Mouse (Mus musculus) olfactory bulb, adult 2 months (tissue): ENCODE data around the gene Prame. TPM values are rescaled to one million over a fixed set of nuclear protein-coding genes. Genes with fewer than 3 reads are reported as not detected.
"Not testable (repeated sequence)": the region's sequence is repeated elsewhere in the genome, so short reads cannot be mapped to it uniquely, and the experiment has no call there.

Source experiments
- H3K27ac ChIP-seq: fragments of 200-500 bp; 2 replicates; pipeline ENCODE4 v1.5.1; 2012; ENCODE audit warnings: low read depth, low read length; ENCODE audit not compliant: insufficient read depth
- H3K4me1 ChIP-seq: fragments of 200-500 bp; 2 replicates; pipeline ENCODE4 v1.6.1; 2012; ENCODE audit warnings: low read length; ENCODE audit not compliant: control insufficient read depth, insufficient read depth
- H3K4me3 ChIP-seq: fragments of 200-500 bp; 2 replicates; pipeline ENCODE4 v1.5.1; 2012; ENCODE audit warnings: mild to moderate bottlenecking, low read depth, low read length, moderate library complexity; ENCODE audit not compliant: insufficient read depth
- CTCF ChIP-seq: fragments of 200-500 bp; IDR thresholded peaks from 2 replicates; pipeline ENCODE4 v1.5.1; 2012; ENCODE audit warnings: low read depth, mild to moderate bottlenecking, low read length, moderate library complexity; ENCODE audit not compliant: insufficient read depth
- POLR2A ChIP-seq: fragments of 200-500 bp; IDR thresholded peaks from 2 replicates; pipeline ENCODE4 v1.6.1; 2012; ENCODE audit warnings: mild to moderate bottlenecking, low read depth, low read length, moderate library complexity; ENCODE audit not compliant: insufficient read depth
- WGBS: fragments of 180-500 bp; shearing (Covaris S2); methylation state at CpG from one replicate; pipeline ENCODE4 v1.1.7; 2018; 5-methylcytosine and 5-hydroxymethylcytosine counted together
- polyA plus RNA-seq: library from polyadenylated mRNA; stranded (reverse); fragments of >200 nt; gene quantifications from 2 replicates; pipeline ENCODE4 v1.2.4, GENCODE M21; 2012; ENCODE audit warnings: low replicate concordance; ENCODE audit not compliant: missing spikeins, insufficient read depth, insufficient read length

Gene Prame
- polyA plus RNA-seq: not detected in 2 replicates

DNA sequence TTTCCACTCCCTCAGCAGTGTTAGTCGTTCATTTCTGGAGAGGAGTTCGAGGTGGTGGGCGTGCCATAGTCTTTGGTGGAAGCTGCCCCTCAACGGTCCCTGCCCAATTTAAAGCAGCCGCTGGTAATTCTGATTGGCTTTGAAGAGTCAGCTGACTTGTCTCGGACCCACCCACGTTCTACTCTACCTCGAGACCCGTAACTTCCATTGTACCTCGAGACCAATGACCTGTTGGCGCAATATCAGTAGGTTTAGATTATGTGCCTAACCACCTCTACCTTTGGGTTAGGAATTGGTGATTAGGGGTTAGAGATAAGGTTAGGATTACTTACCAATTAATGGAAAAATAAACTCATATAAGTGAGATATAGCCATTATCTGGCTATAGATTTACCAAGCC lies at the start of gene Prame:
TSS of gene Prame (minus strand) at position 101 of the 400 bp plus-strand sequence.
- Histone ChIP-seq H3K4me1 (0 out of 2 replicates have a peak, but pooled peaks cover 2% of the 10 kb centered on the region), H3K27ac (no peak within 1 kb of the TSS), H3K4me3 (no peak within 1 kb of the TSS)
- TF ChIP-seq POLR2A (no peak), CTCF (no peak)
- 91% methylated on average over 11 of the region's 11 CpGs for WGBS

DNA sequence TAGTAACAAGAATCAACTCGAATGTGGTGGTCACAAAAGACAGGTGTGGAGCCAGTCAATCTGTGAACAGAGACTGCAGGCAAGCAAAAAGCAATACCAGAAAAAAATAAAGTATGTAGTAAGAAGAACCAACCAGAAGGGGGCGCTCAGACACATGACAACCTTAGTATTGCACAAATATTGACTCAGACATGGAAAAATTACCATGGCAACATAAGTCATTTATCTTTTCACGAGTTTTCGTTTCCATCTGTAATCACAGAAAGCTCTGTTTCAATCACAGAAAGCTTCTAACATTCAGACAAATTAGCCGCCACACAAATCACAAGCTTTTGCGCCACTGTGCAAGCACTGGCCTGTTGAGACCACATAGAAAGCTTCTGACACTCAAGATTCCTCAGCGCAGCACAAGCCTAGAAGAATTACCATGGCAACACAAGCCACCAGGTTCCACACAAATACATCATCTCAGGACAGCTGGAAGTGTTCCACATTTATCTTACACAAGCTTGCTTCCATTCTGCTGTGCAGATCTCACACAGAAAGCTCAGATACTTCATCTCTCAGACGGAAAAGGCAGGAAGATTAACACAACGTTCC lies 24.8 kb upstream of the Prame start:
- TF ChIP-seq CTCF (no peak), POLR2A (no peak)
- no peaks in the 10 kb centered on the region for H3K4me1 ChIP-seq
- H3K4me3 ChIP-seq: no peak overlapping the region
- WGBS: 31% methylated on average over 9 of the region's 9 CpGs
- H3K27ac ChIP-seq: no peak overlapping the region

DNA sequence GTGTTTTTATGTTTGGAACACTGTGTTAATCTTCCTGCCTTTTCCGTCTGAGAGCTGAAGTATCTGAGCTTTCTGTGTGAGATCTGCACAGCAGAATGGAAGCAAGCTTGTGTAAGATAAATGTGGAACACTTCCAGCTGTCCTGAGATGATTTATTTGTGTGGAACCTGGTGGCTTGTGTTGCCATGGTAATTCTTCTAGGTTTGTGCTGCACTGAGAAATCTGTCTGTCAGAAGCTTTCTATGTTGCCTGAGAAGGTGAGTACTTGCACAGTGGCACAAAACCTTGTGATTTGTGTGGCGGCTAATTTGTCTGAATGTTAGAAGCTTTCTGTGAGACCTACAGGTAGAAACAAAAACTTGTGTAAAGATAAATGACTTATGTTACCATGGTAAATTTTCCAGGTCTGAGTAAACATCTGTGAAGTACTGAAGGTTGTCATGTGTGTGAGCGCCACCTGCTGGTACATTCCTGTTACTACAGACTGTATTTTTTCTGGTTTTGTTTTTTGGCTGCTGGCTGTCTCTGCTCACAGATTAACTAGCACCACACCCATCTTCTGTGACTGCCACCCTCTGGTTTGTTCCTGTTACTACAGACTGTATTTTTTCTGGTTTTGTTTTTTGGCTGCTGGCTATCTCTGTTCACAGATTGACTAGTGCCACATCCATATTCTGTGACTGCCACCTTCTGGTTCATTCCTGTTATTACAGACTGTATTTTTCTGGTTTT lies 26.0 kb downstream of the Prame start:
- H3K4me3 ChIP-seq, H3K4me1 ChIP-seq, H3K27ac ChIP-seq: not testable (repeated sequence)
- 65% methylated on average over 3 of the region's 3 CpGs for WGBS

DNA sequence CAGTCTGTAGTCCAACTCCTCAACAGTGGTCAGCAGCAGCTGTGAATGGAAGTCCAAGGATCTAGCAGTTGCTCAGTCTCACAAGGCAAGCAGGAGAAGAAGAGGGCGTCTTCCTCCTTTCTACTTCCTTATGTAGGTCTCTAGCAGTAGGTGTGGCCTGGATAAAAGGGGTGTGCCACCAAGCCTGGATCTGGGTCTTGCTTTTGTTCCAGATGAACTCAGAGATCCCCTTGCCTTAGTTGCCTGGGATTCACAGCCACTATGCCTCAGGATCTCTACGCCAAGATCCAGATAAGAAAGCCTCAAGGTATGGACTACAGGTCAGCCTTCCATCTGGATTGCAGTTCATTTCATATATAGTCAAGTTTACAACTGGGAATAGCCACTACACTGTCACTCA lies 28.8 kb downstream of the Prame start, which contains the start of gene Nxf7:
TSS of gene Nxf7 (minus strand) at position 101 of the 400 bp plus-strand sequence.
- TF ChIP-seq POLR2A (no peak), CTCF (no peak)
- 88% methylated on average over 2 of the region's 2 CpGs for WGBS
- peak within 1 kb of the TSS; percentile 94 for H3K27ac ChIP-seq
- H3K4me1 ChIP-seq: peaks cover 7% of the 10 kb centered on the region
- no peak within 1 kb of the TSS for H3K4me3 ChIP-seq

DNA sequence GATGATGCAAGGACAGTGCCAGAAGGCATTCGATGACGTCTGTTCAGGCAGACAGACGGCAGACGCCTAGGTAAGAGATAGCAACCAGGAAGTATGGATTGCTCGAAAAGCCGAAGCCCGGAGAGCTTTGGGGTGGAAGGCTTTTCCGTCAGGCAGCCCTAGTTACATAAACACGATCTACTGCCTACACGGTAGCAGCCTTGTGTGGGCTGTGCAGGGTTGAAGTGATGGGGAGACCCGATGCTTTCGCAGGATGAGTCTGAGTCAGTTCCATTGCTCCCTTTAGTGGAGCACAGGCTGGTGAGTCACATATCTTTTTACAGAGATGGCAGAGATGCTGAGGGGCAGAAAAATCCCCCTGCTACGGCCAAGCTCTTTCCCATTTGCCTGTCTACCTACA lies 29.4 kb downstream of the Prame start:
- TF ChIP-seq POLR2A (no peak), CTCF (no peak)
- 66% methylated on average over 13 of the region's 13 CpGs for WGBS
- Histone ChIP-seq H3K4me3 (no peak overlapping the region), H3K4me1 (peaks cover 7% of the 10 kb centered on the region), H3K27ac (peak overlapping the region; percentile 94)

DNA sequence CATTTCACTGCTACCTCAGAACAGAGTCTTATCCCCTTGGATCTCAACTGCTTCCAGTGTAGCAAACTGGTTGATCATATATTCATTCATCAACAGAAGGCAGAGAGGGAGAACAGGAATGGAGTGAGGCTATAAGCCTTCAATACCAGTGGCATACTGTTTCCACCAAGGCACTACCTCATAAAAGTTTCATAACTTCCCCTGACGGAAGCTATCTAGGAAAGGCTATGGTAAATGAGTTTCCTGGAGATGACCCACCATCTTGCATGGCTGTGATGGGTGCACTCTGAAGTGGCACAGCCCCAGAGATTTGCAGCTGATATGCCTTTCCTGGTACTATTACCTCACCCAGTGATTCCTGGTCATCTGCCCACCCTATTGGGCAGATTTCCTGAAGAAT lies 51.1 kb downstream of the Prame start:
- WGBS: 91% methylated on average over 1 of the region's 1 CpGs

DNA sequence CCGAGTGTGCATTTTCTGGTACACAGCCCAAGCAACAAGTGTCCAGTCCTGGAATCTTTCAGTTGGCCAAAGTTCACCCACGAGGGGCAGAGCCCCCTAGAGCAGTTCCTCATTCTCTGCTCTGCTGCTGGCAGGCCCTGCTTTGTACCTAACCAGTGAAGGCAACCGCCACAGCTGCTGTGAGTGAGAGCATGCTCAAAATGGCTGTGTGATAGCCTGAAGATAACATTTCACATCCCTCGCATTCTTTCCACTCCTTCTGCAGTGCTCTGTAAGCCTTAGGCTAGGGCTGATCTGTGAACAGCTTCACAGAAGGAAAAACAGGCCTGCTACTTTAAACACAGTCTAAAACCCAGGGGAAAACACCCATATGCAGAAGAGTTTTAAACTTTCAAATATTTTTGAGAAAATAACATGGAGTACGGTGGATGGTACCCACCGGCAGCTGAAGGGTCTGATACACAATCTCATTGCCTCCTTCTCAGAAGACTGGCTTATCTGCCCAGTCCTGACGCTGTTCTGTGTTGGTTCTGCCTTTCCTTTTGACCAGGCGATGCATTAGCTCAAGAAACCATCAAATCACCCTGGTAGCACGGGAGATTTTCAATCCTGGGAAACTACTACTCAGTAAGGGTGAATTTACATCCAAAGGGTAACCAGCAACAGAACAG lies 52.4 kb downstream of the Prame start:
- H3K4me3 ChIP-seq, H3K27ac ChIP-seq, H3K4me1 ChIP-seq: not testable (repeated sequence)
- WGBS: 76% methylated on average over 9 of the region's 9 CpGs

More for the DNA sequence above, 51.1 kb downstream of the Prame start:
- no peak for TF ChIP-seq POLR2A
- TF ChIP-seq CTCF: no peak
- H3K27ac ChIP-seq: no peak overlapping the region
- H3K4me1 ChIP-seq: no peaks in the 10 kb centered on the region
- H3K4me3 ChIP-seq: no peak overlapping the region

DNA sequence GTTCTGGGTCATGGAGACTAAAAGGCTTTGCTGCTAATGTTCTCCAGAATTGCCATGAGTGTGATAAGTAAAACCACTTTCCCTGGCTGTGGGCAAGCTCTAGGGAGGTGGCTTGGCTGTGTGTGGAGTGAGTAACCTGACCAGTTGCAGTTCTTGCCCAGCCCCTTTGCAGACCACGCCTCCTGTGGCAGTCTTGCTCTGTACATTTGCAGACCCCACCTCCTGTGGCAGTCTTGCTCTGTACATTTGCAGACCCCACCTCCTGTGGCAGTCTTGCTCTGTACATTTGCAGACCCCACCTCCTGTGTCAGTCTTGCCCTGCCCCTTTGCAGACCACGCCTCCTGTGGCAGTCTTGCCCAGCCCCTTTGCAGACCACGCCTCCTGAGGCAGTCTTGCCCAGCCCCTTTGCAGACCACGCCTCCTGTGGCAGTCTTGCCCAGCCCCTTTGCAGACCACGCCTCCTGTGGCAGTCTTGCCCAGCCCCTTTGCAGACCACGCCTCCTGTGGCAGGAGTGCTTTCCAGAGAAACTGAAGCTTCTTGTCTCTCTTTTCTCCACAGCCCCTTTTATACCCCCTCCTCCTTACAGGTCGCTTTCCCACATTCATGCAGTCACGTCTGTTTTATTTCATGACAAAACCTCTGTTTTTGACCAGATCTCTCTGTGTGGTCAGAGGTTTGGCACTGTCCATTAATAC lies 53.1 kb downstream of the Prame start:
- WGBS: 39% methylated on average over 8 of the region's 8 CpGs
- H3K27ac ChIP-seq, H3K4me1 ChIP-seq, H3K4me3 ChIP-seq: not testable (repeated sequence)

DNA sequence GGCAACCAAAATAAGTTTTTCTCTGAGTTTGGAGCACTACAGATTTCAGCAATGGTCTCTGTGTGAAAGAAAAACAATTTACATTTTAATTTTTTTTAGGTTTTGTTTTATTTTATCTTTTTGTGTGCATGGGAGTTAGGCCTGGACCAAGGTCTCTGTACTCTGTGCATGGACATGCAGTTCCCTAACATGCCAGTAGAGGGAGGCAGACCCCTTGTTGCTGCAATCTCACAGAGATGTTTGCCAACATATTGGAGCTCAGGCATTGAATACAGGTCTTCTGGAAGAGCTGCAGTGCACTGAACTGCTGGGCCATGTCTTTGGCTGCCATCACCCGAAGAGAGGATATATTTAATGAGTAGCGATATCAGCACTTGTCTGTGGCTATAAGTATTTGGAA lies 58.0 kb downstream of the Prame start:
- 19% methylated on average over 2 of the region's 2 CpGs for WGBS
- not testable (repeated sequence) for H3K4me1 ChIP-seq, H3K27ac ChIP-seq, H3K4me3 ChIP-seq

DNA sequence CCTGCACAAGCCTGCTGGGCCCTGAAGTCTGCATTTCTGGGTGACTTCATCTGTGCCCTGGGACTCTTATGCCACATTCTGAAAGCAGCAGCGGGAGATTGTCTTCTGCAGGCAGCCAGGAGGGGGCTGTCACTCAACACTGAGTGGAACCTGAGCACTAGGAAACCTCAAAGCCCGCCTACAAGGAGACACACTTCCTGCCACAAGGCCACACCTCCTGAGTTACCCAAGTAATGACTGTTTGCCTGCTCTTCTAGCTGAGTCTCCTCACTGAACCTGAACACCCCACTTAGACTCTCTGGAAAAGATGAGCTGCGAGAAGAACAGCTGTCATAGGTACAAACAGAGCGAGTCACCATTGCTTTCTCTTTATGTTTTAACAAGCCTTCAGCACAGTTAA lies 62.6 kb downstream of the Prame start:
- H3K27ac ChIP-seq, H3K4me1 ChIP-seq, H3K4me3 ChIP-seq: not testable (repeated sequence)
- 76% methylated on average over 4 of the region's 4 CpGs for WGBS
